Mouse (Mus musculus) limb, embryonic 14.5 days (tissue): ENCODE results near the gene Sucla2. TPM values are rescaled to one million over a fixed set of nuclear protein-coding genes. Genes with fewer than 3 reads are reported as not detected.
"Not testable (repeated sequence)": the region's sequence is repeated elsewhere in the genome, so short reads cannot be mapped to it uniquely, and the experiment has no call there.

ENCODE experiments used
- ATAC-seq: fragments of 200-750 bp; cut with Nextera tagmentation; 2 replicates; pipeline ENCODE4 v1.8.0; 2017; ENCODE audit warnings: low read depth, moderate number of reproducible peaks, moderate TSS enrichment; ENCODE audit not compliant: low FRiP score
- DNase-seq: peaks from one replicate; pipeline ENCODE4 v3.0.0-alpha.2; 2015; ENCODE audit warnings: low spot score
- H3K27ac ChIP-seq: fragments of 300-500 bp; sonication (generic); replicated peaks from 2 replicates; pipeline ENCODE4 v1.5.1; 2014; ENCODE audit warnings: low read depth, mild to moderate bottlenecking, low read length, moderate library complexity, mixed read lengths
- H3K27me3 ChIP-seq: fragments of 300-500 bp; sonication (generic); 2 replicates; pipeline ENCODE4 v1.6.1; 2014; ENCODE audit warnings: low read length, mixed read lengths; ENCODE audit not compliant: control insufficient read depth, insufficient read depth
- H3K36me3 ChIP-seq: fragments of 300-500 bp; sonication (generic); 2 replicates; pipeline ENCODE4 v1.6.1; 2014; ENCODE audit warnings: mild to moderate bottlenecking, low read length, moderate library complexity, mixed read lengths; ENCODE audit not compliant: control insufficient read depth, insufficient read depth
- H3K4me1 ChIP-seq: fragments of 300-500 bp; sonication (generic); 2 replicates; pipeline ENCODE4 v1.6.1; 2014; ENCODE audit warnings: antibody characterized with exemption, low read length, mixed read lengths; ENCODE audit not compliant: control insufficient read depth, insufficient read depth
- H3K4me2 ChIP-seq: fragments of 300-500 bp; sonication (generic); replicated peaks from 2 replicates; pipeline ENCODE4 v1.6.1; 2014; ENCODE audit warnings: low read depth, mild to moderate bottlenecking, low read length, moderate library complexity; ENCODE audit not compliant: severe bottlenecking
- H3K4me3 ChIP-seq: fragments of 300-500 bp; sonication (generic); replicated peaks from 2 replicates; pipeline ENCODE4 v1.5.1; 2014; ENCODE audit warnings: low read length
- H3K9ac ChIP-seq: fragments of 300-500 bp; sonication (generic); 2 replicates; pipeline ENCODE4 v1.6.1; 2014; ENCODE audit warnings: mild to moderate bottlenecking, low read depth, low read length, moderate library complexity; ENCODE audit not compliant: severe bottlenecking
- H3K9me3 ChIP-seq: fragments of 300-500 bp; sonication (generic); 2 replicates; pipeline ENCODE4 v1.6.1; 2016; ENCODE audit warnings: low read length; ENCODE audit not compliant: control insufficient read depth
- POLR2A ChIP-seq: fragments of 200-500 bp; IDR thresholded peaks from 2 replicates; pipeline ENCODE4 v1.8.0; 2012; ENCODE audit warnings: inconsistent platforms, mild to moderate bottlenecking, moderate library complexity, borderline replicate concordance; ENCODE audit not compliant: insufficient read depth, insufficient read length; ENCODE audit errors: extremely low read depth
- WGBS: fragments of 180-500 bp; shearing (Covaris S2); extraction: QIAGEN DNeasy Blood & Tissue Kit; methylation state at CpG from one replicate; pipeline ENCODE4 v1.1.7; 2014; 5-methylcytosine and 5-hydroxymethylcytosine counted together
- polyA plus RNA-seq, 2 experiments: library from polyadenylated mRNA; depleted of rRNA in 1 of 2; stranded (reverse) in 1 of 2; unstranded in 1 of 2; fragments of >200 nt; fragmentation: Nextera tagmentation in 1 of 2; extraction: Ambion mirVana in 1 of 2; gene quantifications; 2 replicates each; pipeline versions ENCODE4 v1.2.1 to v1.2.3; 2012 to 2014

Sucla2 gene
- polyA plus RNA-seq, 2 experiments, result 55.6 to 94.4 TPM

DNA sequence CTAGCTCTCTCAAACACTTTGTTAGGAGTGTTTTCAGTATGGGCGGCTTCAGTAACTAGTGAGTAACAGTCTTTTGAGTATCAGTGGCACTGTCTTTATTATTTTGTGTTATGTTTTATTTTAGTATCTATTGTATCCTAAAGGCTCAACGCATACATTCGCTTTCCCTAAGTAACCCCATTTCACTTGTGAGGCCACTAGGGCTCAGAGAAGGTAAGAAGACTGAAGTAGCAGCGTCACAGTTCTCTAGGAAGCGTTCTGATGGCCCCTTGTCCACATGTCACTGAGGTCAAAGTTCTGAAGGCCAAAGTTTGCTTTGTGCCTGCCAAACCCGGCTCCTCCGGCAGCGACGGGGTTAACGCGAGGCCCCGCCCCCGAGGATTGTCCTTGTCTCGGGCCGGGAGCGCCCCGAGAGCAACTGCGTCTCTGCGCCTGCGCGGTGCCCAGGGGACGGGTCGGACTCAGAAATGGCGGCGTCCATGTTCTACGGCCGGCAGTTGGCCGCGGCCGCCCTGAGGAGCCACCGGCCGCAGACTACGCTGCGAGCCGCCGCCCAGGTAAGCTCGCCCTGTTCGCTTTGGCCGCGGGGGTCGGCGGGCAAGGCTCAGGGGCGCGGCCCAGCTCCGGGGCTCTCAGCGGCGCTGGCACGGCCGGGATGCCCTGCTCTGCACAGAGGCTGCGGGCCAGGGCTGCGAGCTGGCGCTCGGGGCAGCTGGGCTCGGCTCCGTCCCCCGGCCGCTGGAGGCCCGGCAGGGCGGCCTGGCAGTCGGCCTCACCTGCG is 27.4 kb downstream of the Sucla2 start:
- peaks cover 9% of the 10 kb centered on the region for H3K4me1 ChIP-seq
- ATAC-seq (peak; percentile 95), DNase-seq (peak; percentile 92)
- TF ChIP-seq POLR2A, result peak; percentile 76; the same call in 1 of the 2 replicates
- 0 out of 2 replicates have a peak, but pooled peaks cover 8% of the 10 kb centered on the region for H3K36me3 ChIP-seq
- H3K27me3 ChIP-seq, result no peaks in the 10 kb centered on the region
- H3K9me3 ChIP-seq, result no peaks in the 10 kb centered on the region
- peak overlapping the region; percentile 89 for H3K9ac ChIP-seq
- peak overlapping the region; percentile 62 for H3K4me2 ChIP-seq
- WGBS, result 5% methylated on average over 50 of the region's 61 CpGs
- peak overlapping the region; percentile 74 for H3K4me3 ChIP-seq
- peak overlapping the region; percentile 68 for H3K27ac ChIP-seq

DNA sequence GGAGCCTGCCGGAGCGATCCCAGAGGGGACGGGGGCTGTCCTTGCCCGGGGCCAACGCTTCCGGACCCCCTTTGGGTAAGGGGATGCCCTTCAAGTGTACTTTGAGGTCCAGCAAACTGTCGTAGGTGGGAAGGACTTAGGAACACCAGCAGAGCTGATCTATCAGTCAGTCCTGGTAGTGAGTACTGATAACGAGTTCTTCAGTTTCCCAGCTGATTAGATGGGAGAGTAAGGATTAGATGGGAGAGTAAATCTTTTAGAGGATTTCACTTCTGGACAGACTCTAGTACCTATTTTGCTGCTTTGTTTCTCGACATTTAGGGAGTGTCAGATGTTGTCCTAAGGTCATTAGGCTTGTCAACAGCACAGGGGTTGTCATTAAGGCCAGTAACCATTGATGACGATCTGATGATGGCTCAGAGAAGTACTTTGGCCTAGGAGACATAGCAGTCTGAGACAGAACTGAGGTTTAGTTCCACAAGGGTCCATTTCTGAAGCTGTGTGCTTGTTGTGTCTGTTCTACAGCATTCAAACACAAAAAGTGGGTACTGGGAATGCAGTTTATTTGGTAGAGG is 28.1 kb downstream of the Sucla2 start:
- peak overlapping the region; percentile 89 for H3K9ac ChIP-seq
- DNase-seq (no peak), ATAC-seq (no peak)
- peaks cover 9% of the 10 kb centered on the region for H3K4me1 ChIP-seq
- peak overlapping the region; percentile 62 for H3K4me2 ChIP-seq
- no peak for TF ChIP-seq POLR2A
- WGBS, result 0% methylated on average over 10 of the region's 10 CpGs
- H3K9me3 ChIP-seq, result no peaks in the 10 kb centered on the region
- no peaks in the 10 kb centered on the region for H3K27me3 ChIP-seq
- H3K36me3 ChIP-seq, result 0 out of 2 replicates have a peak, but pooled peaks cover 8% of the 10 kb centered on the region
- H3K4me3 ChIP-seq, result peak overlapping the region; percentile 74
- peak overlapping the region; percentile 68; the same call in 1 of the 2 replicates for H3K27ac ChIP-seq

DNA sequence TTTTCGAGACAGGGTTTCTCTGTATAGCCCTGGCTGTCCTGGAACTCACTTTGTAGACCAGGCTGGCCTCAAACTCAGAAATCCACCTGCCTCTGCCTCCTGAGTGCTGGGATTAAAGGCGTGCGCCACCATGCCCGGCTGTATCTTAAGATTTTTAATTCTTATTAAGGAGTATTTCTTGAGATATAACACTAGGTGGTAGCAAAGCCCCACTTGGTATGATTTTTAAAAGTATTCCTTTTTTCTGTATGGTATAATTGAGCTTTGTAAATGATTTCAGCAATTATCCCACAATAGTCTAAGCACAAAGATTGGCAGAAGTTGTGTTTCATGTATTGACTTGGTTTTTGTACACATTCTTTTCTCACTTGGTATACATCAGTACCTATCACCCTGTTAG is 44.7 kb downstream of the Sucla2 start:
- 90% methylated on average over 4 of the region's 4 CpGs for WGBS
- H3K4me2 ChIP-seq, H3K9me3 ChIP-seq, H3K27me3 ChIP-seq, H3K27ac ChIP-seq, DNase-seq, H3K4me3 ChIP-seq, ATAC-seq, H3K9ac ChIP-seq, H3K4me1 ChIP-seq: not testable (repeated sequence)
- peaks cover 31% of the 10 kb centered on the region for H3K36me3 ChIP-seq

DNA sequence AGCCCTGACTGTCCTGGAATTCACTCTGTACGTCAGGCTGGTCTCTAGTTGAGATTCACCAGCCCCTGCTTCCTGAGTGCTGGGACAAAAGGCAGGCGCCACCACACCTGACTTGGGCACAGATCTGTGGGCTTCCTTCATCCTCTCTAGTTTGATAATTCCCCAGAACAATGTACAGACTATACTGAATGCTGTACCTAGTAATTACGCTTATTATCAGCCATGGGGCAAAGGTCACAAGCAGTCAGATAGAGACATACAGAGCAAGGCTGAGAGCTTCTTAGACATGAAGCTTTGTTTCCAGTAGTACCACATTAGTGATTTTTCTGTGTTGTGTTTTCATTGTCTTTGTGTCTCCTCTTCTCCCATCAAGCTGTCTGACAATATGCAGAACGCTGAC is 46.0 kb downstream of the Sucla2 start:
- WGBS, result 92% methylated on average over 4 of the region's 4 CpGs
- TF ChIP-seq POLR2A, result no peak
- H3K36me3 ChIP-seq, result peaks cover 34% of the 10 kb centered on the region

DNA sequence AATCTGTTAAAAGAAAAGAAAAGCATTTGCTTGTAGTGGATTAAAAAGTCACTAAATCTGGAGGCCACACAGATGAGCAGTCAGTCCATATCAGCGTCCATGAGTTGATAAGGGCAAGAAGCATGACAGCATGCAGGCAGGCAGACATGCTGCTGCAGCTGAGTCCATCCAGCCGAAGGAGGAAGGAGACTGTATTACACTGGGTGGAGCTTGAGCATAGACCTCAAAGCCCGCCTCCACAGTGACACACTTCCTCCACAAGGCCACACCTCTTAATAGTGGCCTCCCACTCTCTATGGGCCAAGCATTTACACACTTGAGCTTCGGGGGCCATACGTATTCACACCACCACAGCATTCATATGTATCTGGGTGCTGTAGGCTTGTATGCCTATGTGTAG is 48.9 kb downstream of the Sucla2 start:
- Histone ChIP-seq H3K27me3 (no peaks in the 10 kb centered on the region), H3K36me3 (peaks cover 36% of the 10 kb centered on the region), H3K9me3 (no peaks in the 10 kb centered on the region), H3K27ac (no peak overlapping the region), H3K4me1 (no peaks in the 10 kb centered on the region), H3K9ac (no peak overlapping the region), H3K4me3 (no peak overlapping the region), H3K4me2 (no peak overlapping the region)
- no peak for ATAC-seq
- WGBS, result 98% methylated on average over 5 of the region's 5 CpGs
- no peak for DNase-seq
- TF ChIP-seq POLR2A, result no peak

More for the DNA sequence above, 46.0 kb downstream of the Sucla2 start:
- no peaks in the 10 kb centered on the region for H3K27me3 ChIP-seq
- ATAC-seq, result no peak
- DNase-seq, result no peak
- no peak overlapping the region for H3K4me3 ChIP-seq
- no peaks in the 10 kb centered on the region for H3K4me1 ChIP-seq
- no peak overlapping the region for H3K9ac ChIP-seq
- H3K9me3 ChIP-seq, result no peaks in the 10 kb centered on the region
- no peak overlapping the region for H3K27ac ChIP-seq
- no peak overlapping the region for H3K4me2 ChIP-seq
